Mouse (Mus musculus) neural tube, embryonic 11.5 days (tissue): ENCODE measurements around the gene Alox12b. TPM values are rescaled to one million over a fixed set of nuclear protein-coding genes. Genes with fewer than 3 reads are reported as not detected.

Experiments used
- ATAC-seq: fragments of 200-750 bp; cut with Nextera tagmentation; 2 replicates; pipeline ENCODE4 v1.8.0; 2017; ENCODE audit warnings: moderate number of reproducible peaks, mild to moderate bottlenecking, moderate TSS enrichment, moderate library complexity; ENCODE audit not compliant: insufficient read depth, low FRiP score, low TSS enrichment
- DNase-seq: peaks from one replicate; pipeline ENCODE4 v3.0.0-alpha.2; 2015; ENCODE audit warnings: low spot score
- H3K27ac ChIP-seq: fragments of 300-500 bp; sonication (generic); 2 replicates; pipeline ENCODE4 v1.5.1; 2014; ENCODE audit warnings: low read depth, mild to moderate bottlenecking, low read length
- H3K27me3 ChIP-seq: fragments of 300-500 bp; sonication (generic); 2 replicates; pipeline ENCODE4 v1.6.1; 2014; ENCODE audit warnings: mild to moderate bottlenecking, low read length, mixed read lengths; ENCODE audit not compliant: control insufficient read depth, insufficient read depth
- H3K36me3 ChIP-seq: fragments of 300-500 bp; sonication (generic); 2 replicates; pipeline ENCODE4 v1.6.1; 2014; ENCODE audit warnings: mild to moderate bottlenecking, low read length, moderate library complexity, mixed read lengths; ENCODE audit not compliant: control insufficient read depth, insufficient read depth
- H3K4me1 ChIP-seq: fragments of 300-500 bp; sonication (generic); 2 replicates; pipeline ENCODE4 v1.6.1; 2014; ENCODE audit warnings: low read length, mixed read lengths; ENCODE audit not compliant: control insufficient read depth, insufficient read depth
- H3K4me2 ChIP-seq: fragments of 300-500 bp; sonication (generic); 2 replicates; pipeline ENCODE4 v1.6.1; 2014; ENCODE audit warnings: low read depth, mild to moderate bottlenecking, moderate library complexity
- H3K4me3 ChIP-seq: fragments of 300-500 bp; sonication (generic); 2 replicates; pipeline ENCODE4 v1.5.1; 2014; ENCODE audit warnings: low read depth, low read length
- H3K9ac ChIP-seq: fragments of 300-500 bp; sonication (generic); 2 replicates; pipeline ENCODE4 v1.6.1; 2014; ENCODE audit warnings: mild to moderate bottlenecking, low read length
- H3K9me3 ChIP-seq: fragments of 300-500 bp; sonication (generic); 2 replicates; pipeline ENCODE4 v1.6.1; 2016; ENCODE audit warnings: low read length; ENCODE audit not compliant: control insufficient read depth
- WGBS: fragments of 180-500 bp; shearing (Covaris S2); extraction: QIAGEN DNeasy Blood & Tissue Kit; methylation state at CpG from one replicate; pipeline ENCODE4 v1.1.7; 2014; 5-methylcytosine and 5-hydroxymethylcytosine counted together
- polyA plus RNA-seq: library from polyadenylated mRNA; unstranded; fragments of >200 nt; fragmentation: Nextera tagmentation; extraction: Ambion mirVana; gene quantifications from 2 replicates; pipeline ENCODE4 v1.2.1, GENCODE M21; 2014

Alox12b gene
- polyA plus RNA-seq, 1 experiment from 2014 or later, result not detected

DNA sequence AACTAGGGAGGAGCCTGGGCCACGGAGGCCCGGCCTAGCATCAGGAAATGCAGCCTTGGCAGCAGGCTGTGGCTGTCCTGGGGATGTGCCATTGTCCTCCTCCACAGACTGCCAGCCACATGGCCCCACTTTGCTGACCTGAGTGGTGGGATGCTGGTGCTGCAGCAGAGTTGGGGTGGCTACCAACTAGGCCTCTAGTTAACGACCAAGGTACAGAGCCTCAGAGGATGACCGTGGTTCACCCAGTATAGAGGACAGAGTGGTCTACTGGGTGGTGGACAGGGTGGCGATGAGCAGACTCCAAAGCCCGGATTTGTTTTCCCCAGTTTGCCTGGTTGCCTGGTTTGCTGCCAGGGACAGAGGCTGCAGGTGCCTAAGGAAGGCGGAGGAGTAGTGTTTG lies 17.9 kb downstream of the Alox12b start:
- H3K4me2 ChIP-seq, result no peak overlapping the region
- ATAC-seq, result no peak

GRCm38 (mm10) chr11:69178525-69178924 lies 21.7 kb downstream of the Alox12b start:
- no peaks in the 10 kb centered on the region for H3K36me3 ChIP-seq
- no peak for DNase-seq
- H3K9me3 ChIP-seq, result no peaks in the 10 kb centered on the region
- H3K27me3 ChIP-seq, result no peaks in the 10 kb centered on the region
- no peak overlapping the region for H3K4me2 ChIP-seq
- no peak for ATAC-seq
- no peaks in the 10 kb centered on the region for H3K4me1 ChIP-seq
- no peak overlapping the region for H3K27ac ChIP-seq
- H3K4me3 ChIP-seq, result no peak overlapping the region
- no peak overlapping the region for H3K9ac ChIP-seq
- WGBS, result 81% methylated on average over 3 of the region's 3 CpGs

More for the DNA sequence above, 17.9 kb downstream of the Alox12b start:
- Histone ChIP-seq H3K9ac (no peak overlapping the region), H3K4me3 (no peak overlapping the region), H3K36me3 (no peaks in the 10 kb centered on the region), H3K9me3 (no peaks in the 10 kb centered on the region), H3K27ac (no peak overlapping the region), H3K27me3 (no peaks in the 10 kb centered on the region), H3K4me1 (no peaks in the 10 kb centered on the region)
- no peak for DNase-seq
- 88% methylated on average over 7 of the region's 7 CpGs for WGBS

GRCm38 (mm10) chr11:69179512-69179911 lies 22.7 kb downstream of the Alox12b start:
- no peaks in the 10 kb centered on the region for H3K36me3 ChIP-seq
- no peak overlapping the region for H3K27ac ChIP-seq
- H3K9ac ChIP-seq, result no peak overlapping the region
- no peak overlapping the region for H3K4me2 ChIP-seq
- no peak overlapping the region for H3K4me3 ChIP-seq
- no peaks in the 10 kb centered on the region for H3K9me3 ChIP-seq
- DNase-seq (no peak), ATAC-seq (no peak)
- H3K27me3 ChIP-seq, result no peaks in the 10 kb centered on the region
- H3K4me1 ChIP-seq, result no peaks in the 10 kb centered on the region
- 62% methylated on average over 3 of the region's 3 CpGs for WGBS

DNA sequence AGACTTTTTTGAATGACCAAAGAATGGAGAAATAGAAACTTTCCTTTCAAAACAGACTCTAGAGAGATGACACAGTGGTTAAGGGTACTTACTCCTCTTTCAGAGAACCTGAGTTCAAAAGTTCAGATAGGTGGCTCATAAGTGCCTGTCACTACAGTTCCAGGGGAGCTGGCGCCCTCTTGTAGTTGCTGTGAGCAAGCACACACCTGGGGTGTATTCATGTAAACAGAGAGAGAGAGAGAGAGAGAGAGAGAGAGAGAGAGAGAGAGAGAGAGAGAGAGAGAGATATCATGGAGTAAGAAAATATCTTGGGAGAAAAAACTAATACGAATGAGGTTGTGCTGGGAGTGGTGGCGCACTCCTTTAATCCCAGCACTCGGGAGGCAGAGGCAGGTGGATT lies 23.3 kb downstream of the Alox12b start:
- no peak overlapping the region for H3K4me3 ChIP-seq
- H3K9ac ChIP-seq, result no peak overlapping the region
- no peaks in the 10 kb centered on the region for H3K36me3 ChIP-seq
- no peak overlapping the region for H3K4me2 ChIP-seq
- DNase-seq (no peak), ATAC-seq (no peak)
- no peaks in the 10 kb centered on the region for H3K27me3 ChIP-seq
- 86% methylated on average over 4 of the region's 4 CpGs for WGBS
- H3K9me3 ChIP-seq, result no peaks in the 10 kb centered on the region
- no peak overlapping the region for H3K27ac ChIP-seq
- H3K4me1 ChIP-seq, result no peaks in the 10 kb centered on the region

DNA sequence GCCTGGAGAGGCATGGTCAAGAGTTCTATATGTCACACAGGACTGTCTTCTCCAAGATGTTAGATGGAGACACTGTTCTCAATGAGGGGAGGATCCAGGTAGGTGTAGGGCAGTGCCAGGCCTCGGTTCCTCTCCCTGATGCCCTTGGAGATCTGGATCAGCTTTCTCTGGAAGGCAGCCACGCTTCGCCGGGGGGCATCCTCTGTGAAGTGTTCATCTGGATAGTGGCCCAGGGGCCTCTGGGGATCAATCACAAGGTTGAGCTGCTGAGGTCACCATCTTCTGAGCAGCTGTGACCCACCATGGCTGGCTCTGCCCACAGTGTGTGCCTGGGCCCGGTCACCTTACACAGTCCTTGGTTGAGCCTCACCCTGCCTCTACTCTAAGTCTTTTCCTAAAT lies 28.2 kb downstream of the Alox12b start:
- no peak for ATAC-seq
- H3K9me3 ChIP-seq, result no peaks in the 10 kb centered on the region
- H3K4me3 ChIP-seq, result no peak overlapping the region
- H3K27me3 ChIP-seq, result no peaks in the 10 kb centered on the region
- H3K4me1 ChIP-seq, result no peaks in the 10 kb centered on the region
- DNase-seq, result no peak
- H3K27ac ChIP-seq, result no peak overlapping the region
- H3K36me3 ChIP-seq, result no peaks in the 10 kb centered on the region
- H3K9ac ChIP-seq, result no peak overlapping the region
- no peak overlapping the region for H3K4me2 ChIP-seq
- WGBS, result 85% methylated on average over 5 of the region's 5 CpGs

- no peaks in the 10 kb centered on the region for H3K27me3 ChIP-seq
- H3K4me3 ChIP-seq, result no peak overlapping the region
- WGBS, result 85% methylated on average over 6 of the region's 6 CpGs
- ATAC-seq (no peak), DNase-seq (no peak)
- no peaks in the 10 kb centered on the region for H3K36me3 ChIP-seq
- no peak overlapping the region for H3K27ac ChIP-seq
- no peaks in the 10 kb centered on the region for H3K4me1 ChIP-seq
- H3K9ac ChIP-seq, result no peak overlapping the region
- no peak overlapping the region for H3K4me2 ChIP-seq
- no peaks in the 10 kb centered on the region for H3K9me3 ChIP-seq
These were observed 29.1 kb downstream of the Alox12b start for GRCm38 (mm10) chr11:69185936-69186335.

DNA sequence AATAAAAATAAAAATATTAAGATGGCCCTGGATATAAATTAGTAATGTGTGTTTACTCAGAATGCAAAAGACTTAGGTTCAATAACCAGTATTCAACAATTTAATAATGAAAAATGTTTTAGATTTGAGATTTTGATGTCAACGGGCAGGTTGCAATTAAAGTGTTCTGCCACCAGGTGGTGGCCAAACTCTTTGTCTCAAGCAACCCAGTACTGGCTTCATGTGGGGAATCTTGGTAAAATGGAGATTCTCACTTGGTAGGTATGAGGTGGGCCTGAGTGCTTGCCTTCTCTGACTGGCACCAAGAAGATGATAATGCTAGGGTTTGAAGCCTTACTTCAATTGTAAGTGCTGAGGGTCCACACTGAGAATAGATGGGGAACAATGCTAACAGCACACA lies 36.1 kb downstream of the Alox12b start:
- peaks cover 18% of the 10 kb centered on the region for H3K27me3 ChIP-seq
- DNase-seq (peak; percentile 31), ATAC-seq (no peak)
- no peaks in the 10 kb centered on the region for H3K9me3 ChIP-seq
- H3K27ac ChIP-seq, result no peak overlapping the region
- 0% methylated on average over 1 of the region's 1 CpGs for WGBS
- no peaks in the 10 kb centered on the region for H3K36me3 ChIP-seq
- H3K4me1 ChIP-seq, result no peaks in the 10 kb centered on the region
- no peak overlapping the region for H3K4me3 ChIP-seq
- H3K4me2 ChIP-seq, result no peak overlapping the region
- H3K9ac ChIP-seq, result no peak overlapping the region

- no peak for DNase-seq
- 13% methylated on average over 5 of the region's 5 CpGs for WGBS
These were observed 40.0 kb downstream of the Alox12b start for GRCm38 (mm10) chr11:69196766-69197165.

DNA sequence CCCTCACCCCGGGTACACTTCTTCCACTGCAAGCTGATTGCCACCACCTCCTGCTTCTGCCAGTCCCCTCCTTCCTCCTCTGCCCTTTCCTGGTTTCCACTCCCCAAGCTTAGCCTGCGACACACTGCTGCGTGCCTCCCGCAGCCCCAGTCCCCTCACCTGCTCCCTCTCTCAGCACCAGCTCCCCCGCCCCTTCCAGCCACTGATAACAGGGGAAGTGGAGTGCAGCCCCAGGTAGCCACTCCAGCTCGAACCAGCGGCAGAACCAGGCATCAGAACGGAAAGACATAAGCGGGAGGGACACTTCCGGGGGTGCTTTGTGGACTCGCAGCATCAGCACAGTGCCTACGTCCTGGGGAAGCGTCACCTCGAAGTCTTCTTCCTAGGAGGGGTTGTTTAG lies 40.4 kb downstream of the Alox12b start:
- Histone ChIP-seq H3K4me3 (no peak overlapping the region), H3K9ac (peak overlapping the region; percentile 35), H3K9me3 (no peaks in the 10 kb centered on the region), H3K27me3 (peaks cover 19% of the 10 kb centered on the region), H3K27ac (no peak overlapping the region), H3K36me3 (no peaks in the 10 kb centered on the region), H3K4me2 (peak overlapping the region; percentile 24; the same call in 1 of the 2 replicates), H3K4me1 (no peaks in the 10 kb centered on the region)
- WGBS, result 2% methylated on average over 14 of the region's 14 CpGs
- DNase-seq (no peak), ATAC-seq (no peak)

More at GRCm38 (mm10) chr11:69196766-69197165, 40.0 kb downstream of the Alox12b start:
- no peaks in the 10 kb centered on the region for H3K4me1 ChIP-seq
- H3K36me3 ChIP-seq, result no peaks in the 10 kb centered on the region
- no peak overlapping the region for H3K4me3 ChIP-seq
- peaks cover 19% of the 10 kb centered on the region for H3K27me3 ChIP-seq
- H3K4me2 ChIP-seq, result no peak overlapping the region; the same call in 1 of the 2 replicates
- H3K9ac ChIP-seq, result no peak overlapping the region; the same call in 1 of the 2 replicates
- no peak for ATAC-seq
- no peak overlapping the region for H3K27ac ChIP-seq
- no peaks in the 10 kb centered on the region for H3K9me3 ChIP-seq
